Mouse (Mus musculus): ENCODE data around the gene Rec114. TPM values are rescaled to one million over a fixed set of nuclear protein-coding genes. Genes with fewer than 3 reads are reported as not detected.

Gene Rec114
- total RNA-seq, 4 experiments from 2014 or later: 1.4 TPM; not detected in 3

DNA sequence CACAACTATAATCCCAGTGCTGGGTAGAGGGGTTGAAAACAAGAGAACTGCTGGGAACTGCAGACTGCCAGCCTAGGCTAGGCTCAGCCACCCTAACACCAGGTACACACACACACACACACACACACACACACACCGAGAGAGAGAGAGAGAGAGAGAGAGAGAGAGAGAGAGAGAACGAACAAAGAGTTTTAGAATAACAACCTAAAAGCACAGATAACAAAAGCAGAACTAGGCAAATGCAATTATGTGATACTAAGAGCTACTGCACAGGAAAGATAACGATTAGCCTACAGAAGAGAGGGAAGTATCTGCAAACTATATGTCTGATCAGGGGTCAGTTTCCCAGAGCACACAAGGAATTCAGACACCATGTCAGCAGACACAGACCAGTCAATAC, 24.8 kb downstream of the Rec114 start:
- DNase-seq (ENCODE audit: low spot score in 2 of 2): no peak

DNA sequence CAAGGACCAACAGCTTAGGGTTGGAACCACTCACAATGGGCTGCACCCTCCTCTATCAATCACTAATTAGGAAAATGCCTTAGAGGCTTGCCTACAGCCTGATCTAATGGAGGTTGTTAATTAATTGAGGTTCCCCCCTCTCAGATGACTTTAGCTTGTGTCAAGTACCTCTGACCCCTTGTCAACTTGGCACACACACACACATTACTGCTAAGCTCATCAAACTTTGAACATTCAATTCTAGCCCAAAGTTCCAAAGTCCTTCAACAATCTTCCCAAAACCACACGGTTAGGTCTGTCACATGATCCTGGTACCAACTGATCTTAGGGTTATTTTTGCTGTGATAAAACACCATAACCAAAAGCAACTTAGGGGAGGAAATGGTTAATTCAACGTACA, 26.9 kb downstream of the Rec114 start:
- DNase-seq (ENCODE audit: low spot score in 2 of 2): no peak

DNA sequence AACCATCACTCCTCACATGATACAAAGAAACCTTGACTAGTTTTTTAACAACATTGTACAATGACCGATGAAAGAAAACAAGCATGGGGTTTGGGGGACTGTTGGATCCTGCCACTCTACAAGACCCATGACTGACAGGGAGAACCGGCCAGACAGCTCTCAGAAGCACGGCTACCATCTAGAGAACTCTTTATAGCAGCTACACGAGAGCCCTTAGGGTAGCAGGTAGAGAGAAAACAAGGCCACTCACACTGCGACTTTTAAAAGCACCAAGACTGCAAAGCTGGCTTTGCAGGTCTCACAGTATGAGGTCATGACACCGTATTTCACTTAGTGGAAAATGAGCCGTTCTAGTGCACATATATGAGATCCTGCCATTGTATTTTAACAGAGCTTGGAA, 33.1 kb downstream of the Rec114 start:
- DNase-seq (ENCODE audit: low spot score in 2 of 2): no peak

DNA sequence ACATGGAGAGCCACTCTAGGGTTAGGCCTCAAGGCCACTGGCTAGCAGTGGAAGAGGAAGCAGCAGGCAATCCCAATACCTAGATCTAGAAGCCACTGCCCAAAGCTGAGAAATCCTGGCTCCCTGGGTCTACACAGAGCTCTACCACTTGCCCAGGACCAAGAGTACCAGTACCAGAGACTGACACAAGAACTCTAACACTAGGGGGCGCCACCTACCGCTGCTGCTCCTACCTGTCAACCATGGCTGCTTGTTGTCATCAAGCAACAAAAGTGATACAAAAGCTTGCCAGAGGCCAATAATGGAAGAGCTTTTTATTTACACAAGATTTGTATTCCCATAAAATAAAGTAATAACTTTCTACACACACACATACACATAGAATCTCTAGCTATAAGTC, 33.8 kb downstream of the Rec114 start:
- peak; percentile 31 to 70 for DNase-seq (ENCODE audit: low spot score in 2 of 2)

DNA sequence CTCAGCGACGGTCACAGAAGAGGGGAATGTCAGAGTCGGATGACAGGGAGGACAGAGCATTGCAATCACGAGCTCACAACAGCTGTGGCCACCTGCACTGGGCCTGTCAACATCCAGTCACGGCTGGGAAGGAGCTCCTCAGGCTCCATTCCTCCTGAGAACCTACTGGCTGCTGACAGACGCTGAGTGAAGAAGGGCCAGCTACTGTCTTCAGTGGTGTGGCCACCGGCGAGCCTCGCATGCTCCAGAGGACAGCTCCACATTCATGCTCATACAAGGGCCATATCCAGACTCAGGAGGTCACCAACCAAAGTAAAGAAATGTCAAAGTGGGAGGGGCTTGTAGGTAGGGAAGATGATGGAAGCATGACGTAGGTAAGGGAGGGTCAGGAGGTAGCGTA, 36.0 kb downstream of the Rec114 start:
- no peak for DNase-seq (ENCODE audit: low spot score in 2 of 2)

DNA sequence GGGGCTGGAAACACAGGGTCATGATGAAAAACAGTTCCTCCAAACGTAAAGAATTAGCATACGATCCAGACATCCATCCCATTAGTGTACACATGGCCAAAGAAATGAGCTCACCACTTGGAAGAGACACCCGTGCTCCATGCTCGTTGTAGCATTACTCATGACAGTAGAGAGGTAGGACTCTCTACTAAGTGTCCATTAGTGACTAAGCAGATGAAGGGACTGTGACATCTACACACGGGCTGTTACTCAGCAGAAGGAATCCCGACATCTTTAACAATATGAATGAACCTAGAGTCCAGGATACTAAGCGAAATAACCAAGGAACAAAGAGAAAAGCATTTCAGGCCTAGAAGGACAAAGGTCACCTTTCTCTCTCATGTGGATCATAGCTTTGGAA, 37.7 kb downstream of the Rec114 start:
- DNase-seq (ENCODE audit: low spot score in 2 of 2): no peak

DNA sequence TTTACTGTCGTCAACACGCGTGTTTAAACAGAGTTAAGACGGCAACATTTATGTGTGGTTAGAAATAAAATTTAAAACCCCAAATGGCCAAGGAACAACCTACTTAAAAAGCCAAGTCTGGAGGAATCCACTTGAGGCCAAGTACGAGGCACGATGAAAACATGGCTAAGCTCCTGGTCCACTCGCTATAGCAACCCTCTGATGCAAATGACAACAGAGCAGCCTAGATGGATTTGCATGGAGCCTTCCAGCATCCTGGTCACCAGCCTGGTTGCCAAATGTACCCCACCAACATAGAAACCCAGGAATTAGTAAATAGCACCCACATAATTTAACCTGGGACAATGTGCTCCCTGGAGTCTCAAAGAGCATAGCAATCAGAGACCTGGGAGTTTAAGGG, 40.0 kb downstream of the Rec114 start:
- DNase-seq (ENCODE audit: low spot score in 2 of 2): no peak

DNA sequence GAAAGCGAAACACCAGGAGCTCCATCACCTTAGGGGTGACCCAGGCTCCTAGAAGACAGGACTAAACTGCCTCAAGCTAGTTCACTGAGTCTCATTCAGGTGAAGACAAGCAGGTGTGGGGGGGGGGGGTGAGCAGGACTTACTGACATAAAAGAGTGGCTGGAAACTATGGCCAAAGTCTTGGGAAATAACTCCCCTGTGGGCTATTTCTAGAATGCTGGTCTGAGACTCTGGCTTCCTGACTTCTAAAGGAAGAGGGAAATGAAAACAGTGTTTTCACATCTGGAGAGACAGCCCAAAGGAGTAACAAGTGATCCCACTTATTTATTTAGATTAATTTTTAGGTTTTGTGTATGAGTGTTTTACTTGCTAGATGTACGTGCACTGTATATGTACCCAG, 42.0 kb downstream of the Rec114 start:
- no peak for DNase-seq (ENCODE audit: low spot score in 2 of 2)

DNA sequence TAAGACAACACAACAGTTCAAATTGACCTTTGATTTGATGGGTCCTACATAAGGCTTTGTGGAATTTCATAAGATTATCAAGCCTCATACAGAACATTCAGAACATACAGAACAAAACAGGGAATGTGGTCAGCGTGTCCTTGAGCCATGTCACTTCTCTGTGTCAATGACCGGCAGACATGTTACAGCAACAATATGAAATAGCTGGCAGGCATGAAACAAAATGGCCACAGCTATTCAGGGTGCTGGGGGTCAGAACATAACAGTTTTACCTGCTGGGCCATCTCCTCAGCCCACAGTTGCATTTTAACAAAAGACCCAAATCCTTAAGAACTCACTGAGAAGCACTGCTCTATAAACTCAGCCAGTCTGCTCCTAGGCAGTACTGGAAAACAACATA, 45.3 kb downstream of the Rec114 start:
- DNase-seq (ENCODE audit: low spot score in 2 of 2): no peak

DNA sequence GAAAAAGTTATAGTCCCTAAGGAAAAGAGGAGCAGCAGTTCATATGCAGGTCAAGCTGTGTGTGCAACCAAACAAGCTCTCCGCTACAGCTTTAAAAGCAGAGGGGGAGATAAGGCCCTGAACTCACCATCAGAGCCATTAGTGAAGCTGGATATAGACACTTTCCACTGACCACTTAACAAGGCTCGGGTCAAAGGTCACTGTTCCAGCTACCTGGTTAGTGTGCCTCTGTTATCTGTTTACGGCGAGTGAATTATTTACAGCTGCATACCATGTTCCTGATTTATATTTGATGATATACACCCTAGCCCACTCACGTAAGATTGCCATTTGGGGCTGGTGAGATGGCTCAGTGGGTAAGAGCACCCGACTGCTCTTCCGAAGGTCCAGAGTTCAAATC, 52.3 kb downstream of the Rec114 start:
- DNase-seq (ENCODE audit: low spot score in 2 of 2): no peak

DNA sequence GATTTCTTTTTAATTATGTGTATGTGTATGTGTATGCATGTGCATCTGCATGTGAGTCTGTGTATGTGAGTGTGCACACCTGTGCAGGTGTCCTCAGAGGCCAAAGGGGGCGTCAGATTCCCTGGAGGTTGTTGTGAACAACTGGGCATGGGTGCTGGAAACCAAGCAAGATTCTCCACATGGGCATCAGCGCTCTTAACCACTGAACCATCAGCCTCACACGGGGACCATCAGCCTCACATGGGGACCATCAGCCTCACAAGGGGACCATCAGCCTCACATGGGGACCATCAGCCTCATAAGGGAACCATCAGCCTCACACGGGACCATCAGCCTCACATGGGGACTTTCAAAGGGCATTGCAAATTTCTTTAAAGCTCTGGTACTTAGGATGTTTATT, 53.1 kb downstream of the Rec114 start:
- no peak for DNase-seq (ENCODE audit: low spot score in 2 of 2)

DNA sequence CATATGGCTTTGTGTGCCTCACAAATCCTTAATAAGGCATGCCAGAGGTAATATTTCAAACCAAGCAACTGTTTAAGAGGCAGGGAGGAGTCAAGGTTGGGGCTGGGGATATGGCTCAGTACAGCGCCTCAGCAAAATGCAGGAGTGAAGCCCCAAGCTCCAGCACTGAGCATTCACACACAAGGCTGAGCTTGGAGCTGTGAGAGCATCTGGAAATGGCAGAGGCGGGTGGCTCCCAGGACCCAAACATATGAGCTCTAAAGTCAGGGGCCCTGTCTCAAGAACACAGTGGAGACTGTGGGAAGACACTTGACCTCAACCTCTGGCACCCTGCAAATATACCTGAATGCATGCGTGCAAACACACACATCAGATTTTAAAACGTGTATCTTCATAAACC, 55.7 kb downstream of the Rec114 start:
- DNase-seq (ENCODE audit: low spot score in 2 of 2): no peak

DNA sequence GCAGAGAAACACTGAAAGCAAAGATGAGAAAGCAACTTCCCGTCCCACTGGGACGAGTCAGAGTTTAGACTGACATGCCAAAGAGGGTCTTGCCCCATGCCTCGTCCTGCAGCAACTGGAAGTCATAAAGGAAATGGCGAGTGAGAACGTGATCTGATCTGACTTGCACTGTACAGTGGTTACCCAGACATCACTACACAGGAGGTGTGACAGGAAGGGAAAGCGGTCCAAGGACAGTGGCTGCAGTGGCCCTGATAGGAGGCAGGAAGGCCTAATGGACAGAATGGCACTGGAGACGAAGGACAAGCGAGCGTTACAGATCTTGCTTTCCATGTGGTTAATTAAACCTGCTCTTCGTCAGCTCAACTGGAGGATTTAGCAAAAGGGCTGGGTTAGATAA, 58.5 kb downstream of the Rec114 start:
- no peak for DNase-seq (ENCODE audit: low spot score in 2 of 2)

DNA sequence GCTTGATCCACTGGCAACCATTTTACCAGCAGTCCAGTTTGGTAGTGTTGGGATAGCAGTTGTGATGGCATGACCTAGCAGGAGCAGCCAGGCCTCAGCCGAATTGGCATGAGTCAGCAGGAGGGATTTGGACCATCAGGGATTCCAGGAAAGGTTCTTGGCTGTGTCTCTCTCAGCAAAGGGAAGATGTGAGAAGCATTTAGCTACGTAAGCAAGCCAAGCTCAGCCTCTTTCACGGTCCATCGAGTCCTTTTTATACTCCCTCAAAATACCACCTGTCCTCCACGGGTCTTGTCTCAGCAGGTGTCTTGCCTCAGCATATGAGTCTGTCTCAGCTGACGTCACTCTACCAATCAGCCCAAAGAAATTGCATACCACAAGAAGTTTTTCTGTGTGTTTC, 60.4 kb downstream of the Rec114 start:
- DNase-seq (ENCODE audit: low spot score in 2 of 2): no peak

DNA sequence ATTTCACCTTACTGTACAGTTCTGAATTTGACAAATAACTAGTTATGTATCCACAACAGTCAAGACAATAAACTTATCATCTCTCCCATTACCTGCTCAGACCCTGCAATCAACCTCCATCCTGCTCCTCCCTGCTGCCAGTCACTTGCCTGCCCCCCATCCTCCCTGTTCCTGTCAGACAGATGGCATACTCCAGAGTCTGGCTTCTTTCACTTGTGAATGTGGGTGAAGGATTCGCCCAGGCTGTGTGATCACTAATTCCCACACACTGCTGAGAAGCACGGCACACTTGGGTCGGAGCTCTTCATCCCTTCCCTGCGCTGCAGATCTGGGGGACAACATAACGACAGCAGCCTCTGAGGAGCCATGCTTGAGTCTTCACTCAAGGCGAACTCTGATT, 61.7 kb downstream of the Rec114 start:
- no peak for DNase-seq (ENCODE audit: low spot score in 2 of 2)

DNA sequence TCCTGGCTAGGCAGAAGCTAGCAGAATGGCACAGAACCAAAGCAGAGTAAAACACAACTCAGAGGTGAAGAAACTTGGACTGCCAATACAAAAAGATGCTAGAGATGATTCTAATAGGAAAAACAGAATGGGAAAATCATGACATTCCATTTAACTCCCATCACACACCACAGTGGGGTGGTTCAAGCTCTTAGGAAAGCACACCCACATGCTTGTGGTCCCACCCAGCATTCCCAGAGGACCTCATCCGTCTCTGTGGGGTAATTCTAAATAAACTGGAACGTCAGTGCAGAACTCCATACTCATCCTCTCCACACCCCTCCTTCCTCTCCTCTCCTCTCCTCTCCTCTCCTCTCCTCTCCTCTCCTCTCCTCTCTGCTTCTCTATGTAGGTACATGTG, 62.4 kb downstream of the Rec114 start:
- no peak for DNase-seq (ENCODE audit: low spot score in 2 of 2)

DNA sequence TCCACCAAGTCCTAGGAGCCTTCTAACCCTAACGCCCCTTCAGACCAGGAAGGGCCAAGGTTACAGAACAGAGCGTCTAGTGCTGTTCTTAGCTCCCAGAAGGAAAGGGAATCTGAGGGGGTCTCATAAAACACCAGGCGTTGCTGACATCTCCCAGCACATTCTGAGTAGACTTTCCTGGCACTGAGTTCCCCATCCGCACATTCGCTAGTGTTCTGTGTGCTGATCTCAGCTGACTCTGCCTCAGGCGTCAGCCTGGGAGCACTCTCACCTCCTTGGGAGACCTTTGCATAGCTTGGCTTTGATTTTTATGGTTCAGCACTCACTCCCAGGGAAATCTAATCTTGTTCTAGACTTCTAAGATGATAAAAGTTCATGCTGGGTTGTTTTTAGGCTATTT, 68.4 kb downstream of the Rec114 start:
- DNase-seq (ENCODE audit: low spot score in 2 of 2): no peak

DNA sequence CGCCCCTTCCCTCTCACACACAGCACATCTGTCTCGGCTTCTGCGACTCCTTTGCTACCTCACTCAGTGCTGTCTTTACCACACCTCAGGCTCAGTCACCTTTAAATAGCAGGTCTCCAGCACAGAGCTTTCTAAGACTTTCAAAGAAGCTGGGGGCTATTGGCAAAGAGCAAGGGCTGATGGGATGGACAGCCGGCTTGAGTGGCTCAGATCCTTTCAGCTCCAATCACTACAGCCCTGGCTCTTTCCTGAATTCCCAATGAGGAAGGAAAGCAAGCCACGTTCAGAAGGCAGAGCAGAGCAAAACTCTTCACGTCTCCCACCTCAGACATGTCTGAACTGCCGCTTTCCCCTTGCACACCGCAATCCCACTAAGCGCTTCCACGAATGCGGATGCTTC, 69.0 kb downstream of the Rec114 start:
- no peak for DNase-seq (ENCODE audit: low spot score in 2 of 2)

DNA sequence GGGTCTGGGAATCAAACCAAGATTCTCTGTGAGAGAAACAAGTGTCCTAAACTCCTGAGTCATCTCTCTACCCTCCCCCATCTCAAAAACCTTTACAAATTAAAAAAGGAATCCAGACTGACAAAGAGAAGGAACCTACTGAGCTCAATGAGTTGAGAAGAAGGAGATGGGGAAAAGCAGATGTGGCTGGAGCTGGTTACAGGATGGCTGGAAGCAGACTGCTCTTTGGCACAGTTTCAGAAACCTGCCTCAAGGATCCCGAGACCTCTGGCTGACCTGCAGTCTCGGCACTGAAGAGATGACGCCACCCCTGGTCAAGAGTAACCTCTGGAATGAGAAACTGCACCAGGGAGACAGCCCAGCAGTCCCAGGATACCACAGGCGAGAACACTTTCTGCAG, 71.3 kb downstream of the Rec114 start:
- DNase-seq (ENCODE audit: low spot score in 2 of 2): no peak

DNA sequence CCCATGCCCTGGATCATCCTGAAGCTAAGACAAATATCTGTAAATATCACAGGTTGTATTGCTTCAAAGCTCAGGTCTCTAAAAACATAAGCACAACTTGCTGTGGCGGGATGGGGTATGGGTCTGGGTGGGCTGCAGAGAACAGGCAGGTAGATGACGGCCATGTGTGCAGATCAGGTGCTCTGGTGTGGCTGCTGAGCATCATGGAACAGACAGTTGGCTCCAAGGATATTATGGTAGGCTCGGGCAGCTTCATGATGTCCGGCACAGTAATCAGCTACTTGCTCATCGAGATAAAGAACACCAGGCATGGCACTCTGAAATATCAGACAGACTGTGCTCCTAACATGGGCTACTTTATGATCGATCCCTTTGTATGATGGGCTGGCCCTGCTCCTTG, 73.9 kb downstream of the Rec114 start:
- DNase-seq (ENCODE audit: low spot score in 2 of 2): no peak

DNA sequence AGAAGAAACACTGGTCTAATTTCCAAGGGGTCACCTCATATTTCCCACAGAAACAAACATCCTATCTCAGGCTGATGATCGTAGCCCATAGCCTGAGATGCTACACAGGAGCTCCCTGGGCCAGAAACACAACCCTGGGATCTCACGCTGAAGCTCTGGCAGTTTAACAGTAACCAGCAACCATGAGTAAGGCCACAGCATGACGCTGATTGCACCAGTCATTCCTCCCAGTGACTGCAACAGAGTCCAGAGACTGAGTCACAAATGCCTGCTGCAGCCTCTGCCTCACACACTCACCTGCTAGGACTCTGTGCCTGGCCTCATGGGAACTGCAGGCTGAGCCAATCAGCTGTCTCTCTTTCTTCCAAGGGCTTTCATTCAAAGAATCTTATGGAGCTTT, 74.7 kb downstream of the Rec114 start:
- DNase-seq (ENCODE audit: low spot score in 2 of 2): no peak

DNA sequence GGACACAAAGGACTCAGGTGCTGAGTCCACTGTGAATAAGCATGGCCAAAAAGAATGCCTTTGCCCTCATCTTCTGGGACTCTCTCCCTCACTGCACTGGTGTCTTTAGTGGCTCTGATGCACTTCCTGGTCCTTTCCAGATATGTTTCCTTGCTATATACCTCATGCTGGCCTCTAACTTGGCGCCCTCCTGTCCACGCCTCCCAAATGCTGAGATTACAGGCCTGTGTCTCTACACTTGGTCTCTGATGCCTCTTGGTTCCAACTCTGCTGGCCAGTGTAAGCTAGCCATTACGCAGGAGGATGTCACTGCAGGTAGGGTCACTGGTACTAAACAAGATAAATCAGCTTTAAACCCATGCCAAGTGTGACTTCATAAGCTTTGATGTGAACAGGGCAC, 75.6 kb downstream of the Rec114 start:
- DNase-seq (ENCODE audit: low spot score in 2 of 2): no peak

DNA sequence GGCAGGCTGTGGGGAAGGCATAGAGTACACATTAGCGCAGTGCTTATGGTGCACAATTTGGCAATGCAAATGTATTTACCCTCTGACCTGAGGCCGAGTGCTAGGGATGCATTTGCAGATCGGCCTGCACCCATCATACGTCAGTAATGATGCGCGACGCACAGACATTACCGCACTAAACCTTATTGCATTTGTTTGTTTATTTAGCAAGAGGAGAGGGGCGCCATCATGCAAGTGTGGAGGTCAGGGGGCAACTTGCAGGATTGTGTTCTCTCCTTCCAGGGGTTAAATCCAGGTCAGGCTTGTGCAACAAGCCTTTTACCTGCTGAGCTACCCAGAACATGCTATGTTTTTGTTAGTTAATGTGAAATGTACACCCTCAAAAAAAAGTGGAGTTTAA, 76.5 kb downstream of the Rec114 start:
- DNase-seq (ENCODE audit: low spot score in 2 of 2): no peak

DNA sequence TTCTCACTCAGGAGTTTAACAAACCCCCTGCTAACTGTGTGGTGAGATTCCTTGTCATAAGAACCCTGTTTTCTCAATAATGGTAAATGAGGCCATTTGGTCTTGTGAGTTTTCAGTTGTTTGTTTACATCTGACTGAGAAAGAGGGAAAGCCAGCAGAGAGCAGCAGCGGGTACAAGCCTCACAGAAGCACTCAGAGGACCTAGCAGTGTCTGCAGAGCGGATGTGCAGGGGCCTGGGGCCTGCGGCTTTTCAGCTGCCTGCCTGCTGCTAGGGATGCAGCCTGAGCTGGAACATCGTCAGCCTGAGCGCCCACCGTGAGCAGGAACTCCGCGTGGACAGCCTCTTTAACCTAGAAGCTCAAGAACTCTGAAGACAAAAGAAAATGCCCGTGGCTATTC, 77.6 kb downstream of the Rec114 start:
- no peak for DNase-seq (ENCODE audit: low spot score in 2 of 2)

DNA sequence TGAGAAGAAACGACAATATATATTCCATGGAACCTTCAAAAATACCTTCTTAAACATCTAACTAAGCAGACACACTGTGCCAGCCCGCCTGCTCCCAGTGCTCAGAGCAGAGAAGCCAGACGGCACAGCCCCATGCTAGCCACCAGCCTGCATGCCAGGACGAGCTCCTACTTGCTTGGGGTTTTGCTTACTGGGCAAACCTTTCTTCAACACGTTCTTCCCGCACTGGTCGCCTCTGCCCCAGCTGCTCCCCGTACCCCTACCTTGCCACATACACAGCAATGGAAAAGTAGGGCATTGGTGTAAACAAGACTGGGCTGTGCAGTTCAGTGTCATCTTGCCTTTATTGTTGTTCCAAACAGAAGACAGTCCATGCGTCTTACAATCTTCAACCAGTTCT, 78.3 kb downstream of the Rec114 start:
- DNase-seq (ENCODE audit: low spot score in 2 of 2): no peak

All from layer of hippocampus, adult 8-10 months (tissue).